Mouse (Mus musculus) neural tube, embryonic 12.5 days (tissue): ENCODE measurements around the gene Olfr1047. TPM values are rescaled to one million over a fixed set of nuclear protein-coding genes. Genes with fewer than 3 reads are reported as not detected.
"Not testable (repeated sequence)": the region's sequence is repeated elsewhere in the genome, so short reads cannot be mapped to it uniquely, and the experiment has no call there.

ENCODE experiments used
- ATAC-seq: fragments of 200-750 bp; cut with Nextera tagmentation; 2 replicates; pipeline ENCODE4 v1.8.0; 2017; ENCODE audit warnings: low read depth, mild to moderate bottlenecking, moderate TSS enrichment, moderate library complexity; ENCODE audit not compliant: low FRiP score
- H3K27ac ChIP-seq: fragments of 300-500 bp; sonication (generic); 2 replicates; pipeline ENCODE4 v1.5.1; 2016
- H3K27me3 ChIP-seq: fragments of 300-500 bp; sonication (generic); replicated peaks from 2 replicates; pipeline ENCODE4 v1.6.1; 2016; ENCODE audit warnings: mild to moderate bottlenecking
- H3K36me3 ChIP-seq: fragments of 300-500 bp; sonication (generic); 2 replicates; pipeline ENCODE4 v1.6.1; 2016; ENCODE audit warnings: mild to moderate bottlenecking
- H3K4me1 ChIP-seq: fragments of 300-500 bp; sonication (generic); 2 replicates; pipeline ENCODE4 v1.6.1; 2016
- H3K4me2 ChIP-seq: fragments of 300-500 bp; sonication (generic); replicated peaks from 2 replicates; pipeline ENCODE4 v1.6.1; 2016; ENCODE audit warnings: mild to moderate bottlenecking
- H3K4me3 ChIP-seq: fragments of 300-500 bp; sonication (generic); 2 replicates; pipeline ENCODE4 v1.5.1; 2016
- H3K9ac ChIP-seq: fragments of 300-500 bp; sonication (generic); 2 replicates; pipeline ENCODE4 v1.6.1; 2016; ENCODE audit warnings: mild to moderate bottlenecking
- H3K9me3 ChIP-seq: fragments of 300-500 bp; sonication (generic); 2 replicates; pipeline ENCODE4 v1.6.1; 2016; ENCODE audit warnings: mild to moderate bottlenecking
- WGBS: fragments of 180-500 bp; shearing (Covaris S2); methylation state at CpG from one replicate; pipeline ENCODE4 v1.1.7; 2016; 5-methylcytosine and 5-hydroxymethylcytosine counted together
- polyA plus RNA-seq: library from polyadenylated mRNA; unstranded; fragments of >200 nt; fragmentation: Nextera tagmentation; extraction: Ambion mirVana; gene quantifications from 2 replicates; pipeline ENCODE4 v1.2.1, GENCODE M21; 2016

Olfr1047 gene
- polyA plus RNA-seq, result not detected in 2 replicates

- H3K9ac ChIP-seq, result no peak within 1 kb of the TSS
- ATAC-seq, result no peak
- no peak within 1 kb of the TSS for H3K4me3 ChIP-seq
- WGBS, result 89% methylated on average over 1 of the region's 1 CpGs
- H3K4me1 ChIP-seq, result no peaks in the 10 kb centered on the region
- no peaks in the 10 kb centered on the region for H3K9me3 ChIP-seq
- no peak within 1 kb of the TSS for H3K4me2 ChIP-seq
- H3K27ac ChIP-seq, result no peak within 1 kb of the TSS
- no peaks in the 10 kb centered on the region for H3K27me3 ChIP-seq
- H3K36me3 ChIP-seq, result no peaks in the 10 kb centered on the region
These were observed at the start of gene Olfr1047 for GRCm38 (mm10) chr2:86231301-86231700. Gene Olfr1047, minus strand, starts transcription at chr2:86231401.

- not testable (repeated sequence) for H3K36me3 ChIP-seq, H3K4me2 ChIP-seq, H3K4me3 ChIP-seq, ATAC-seq, H3K27ac ChIP-seq, H3K9me3 ChIP-seq, H3K27me3 ChIP-seq, H3K9ac ChIP-seq, H3K4me1 ChIP-seq
These were observed 47.8 kb upstream of the Olfr1047 start, which contains the start of gene Olfr1051 for GRCm38 (mm10) chr2:86278988-86279387. Gene Olfr1051, minus strand, starts transcription at chr2:86279088.

- not testable (repeated sequence) for H3K36me3 ChIP-seq, H3K4me2 ChIP-seq, H3K4me1 ChIP-seq, ATAC-seq, H3K4me3 ChIP-seq, H3K27me3 ChIP-seq, H3K9ac ChIP-seq, H3K27ac ChIP-seq, H3K9me3 ChIP-seq
These were observed 27.0 kb upstream of the Olfr1047 start, which contains the start of gene Olfr1049 for GRCm38 (mm10) chr2:86258228-86258627. Gene Olfr1049, minus strand, starts transcription at chr2:86258328.

- Histone ChIP-seq H3K27ac (no peak within 1 kb of the TSS), H3K9me3 (no peaks in the 10 kb centered on the region), H3K36me3 (no peaks in the 10 kb centered on the region), H3K4me1 (no peaks in the 10 kb centered on the region), H3K4me2 (no peak within 1 kb of the TSS), H3K4me3 (no peak within 1 kb of the TSS), H3K9ac (no peak within 1 kb of the TSS), H3K27me3 (no peaks in the 10 kb centered on the region)
- ATAC-seq, result no peak
These were observed 9.0 kb upstream of the Olfr1047 start, which contains the start of gene Olfr1048 for GRCm38 (mm10) chr2:86240189-86240588. Gene Olfr1048, minus strand, starts transcription at chr2:86240289.

- H3K4me1 ChIP-seq, result no peaks in the 10 kb centered on the region
- no peaks in the 10 kb centered on the region for H3K27me3 ChIP-seq
- no peak within 1 kb of the TSS for H3K9ac ChIP-seq
- H3K27ac ChIP-seq, result no peak within 1 kb of the TSS
- no peaks in the 10 kb centered on the region for H3K36me3 ChIP-seq
- no peaks in the 10 kb centered on the region for H3K9me3 ChIP-seq
- WGBS, result 72% methylated on average over 2 of the region's 2 CpGs
- no peak within 1 kb of the TSS for H3K4me3 ChIP-seq
- ATAC-seq, result no peak
- no peak within 1 kb of the TSS for H3K4me2 ChIP-seq
These were observed 12.0 kb downstream of the Olfr1047 start, which contains the start of gene Olfr1046 for GRCm38 (mm10) chr2:86219214-86219613. Gene Olfr1046, minus strand, starts transcription at chr2:86219314.

- Histone ChIP-seq H3K27ac (no peak within 1 kb of the TSS), H3K9me3 (no peaks in the 10 kb centered on the region), H3K36me3 (no peaks in the 10 kb centered on the region), H3K4me2 (no peak within 1 kb of the TSS), H3K4me1 (no peaks in the 10 kb centered on the region), H3K9ac (no peak within 1 kb of the TSS), H3K27me3 (no peaks in the 10 kb centered on the region), H3K4me3 (no peak within 1 kb of the TSS)
- ATAC-seq, result no peak
These were observed 28.3 kb downstream of the Olfr1047 start, which contains the start of gene Olfr1045 for GRCm38 (mm10) chr2:86202909-86203308. Gene Olfr1045, minus strand, starts transcription at chr2:86203009.

GRCm38 (mm10) chr2:86195863-86196262 is 35.3 kb downstream of the Olfr1047 start:
- no peak overlapping the region for H3K4me2 ChIP-seq
- no peaks in the 10 kb centered on the region for H3K27me3 ChIP-seq
- no peaks in the 10 kb centered on the region for H3K36me3 ChIP-seq
- no peak for ATAC-seq
- WGBS, result 69% methylated on average over 1 of the region's 1 CpGs
- no peak overlapping the region for H3K9ac ChIP-seq
- no peaks in the 10 kb centered on the region for H3K4me1 ChIP-seq
- no peaks in the 10 kb centered on the region for H3K9me3 ChIP-seq
- H3K4me3 ChIP-seq, result no peak overlapping the region
- no peak overlapping the region for H3K27ac ChIP-seq

- no peaks in the 10 kb centered on the region for H3K36me3 ChIP-seq
- ATAC-seq, result no peak
- H3K4me3 ChIP-seq, result no peak within 1 kb of the TSS
- no peaks in the 10 kb centered on the region for H3K9me3 ChIP-seq
- no peak within 1 kb of the TSS for H3K27ac ChIP-seq
- H3K4me1 ChIP-seq, result no peaks in the 10 kb centered on the region
- H3K27me3 ChIP-seq, result no peaks in the 10 kb centered on the region
- H3K4me2 ChIP-seq, result no peak within 1 kb of the TSS
- no peak within 1 kb of the TSS for H3K9ac ChIP-seq
These were observed 45.6 kb downstream of the Olfr1047 start, which contains the start of gene Olfr52 for GRCm38 (mm10) chr2:86185583-86185982. Gene Olfr52, minus strand, starts transcription at chr2:86185683.

- Histone ChIP-seq H3K4me1 (no peaks in the 10 kb centered on the region), H3K4me3 (no peak overlapping the region), H3K27ac (no peak overlapping the region), H3K27me3 (no peaks in the 10 kb centered on the region), H3K4me2 (no peak overlapping the region), H3K36me3 (no peaks in the 10 kb centered on the region), H3K9ac (no peak overlapping the region), H3K9me3 (no peaks in the 10 kb centered on the region)
- whole genome bisulfite sequencing, result 84% methylated on average over 3 of the region's 3 CpGs
- no peak for ATAC-seq
These were observed 51.3 kb downstream of the Olfr1047 start for GRCm38 (mm10) chr2:86179950-86180349.

- Histone ChIP-seq H3K9ac (no peak within 1 kb of the TSS), H3K4me3 (no peak within 1 kb of the TSS), H3K4me2 (no peak within 1 kb of the TSS), H3K27ac (no peak within 1 kb of the TSS), H3K36me3 (no peaks in the 10 kb centered on the region), H3K9me3 (no peaks in the 10 kb centered on the region), H3K27me3 (no peaks in the 10 kb centered on the region), H3K4me1 (no peaks in the 10 kb centered on the region)
- ATAC-seq, result no peak
These were observed 53.5 kb downstream of the Olfr1047 start, which contains the start of gene Olfr1044 for GRCm38 (mm10) chr2:86177720-86178119. Gene Olfr1044, minus strand, starts transcription at chr2:86177820.

Other genes starting within 250 kb of the Olfr1047 start
- gene Olfr1031, start 241.1 kb downstream of the Olfr1047 start, polyA plus RNA-seq, result not detected in 2 replicates
- not detected in 2 replicates for gene Olfr1032, start 225.9 kb downstream of the Olfr1047 start, polyA plus RNA-seq
- not detected in 2 replicates for gene Olfr1033, start 210.8 kb downstream of the Olfr1047 start, polyA plus RNA-seq
- gene Olfr1034, start 185.5 kb downstream of the Olfr1047 start, polyA plus RNA-seq, result not detected in 2 replicates
- gene Olfr1036, start 157.4 kb downstream of the Olfr1047 start, polyA plus RNA-seq, result not detected in 2 replicates
- not detected in 2 replicates for gene Olfr1037, start 144.0 kb downstream of the Olfr1047 start, polyA plus RNA-seq
- not detected in 2 replicates for gene Olfr1039, start 95.5 kb downstream of the Olfr1047 start, polyA plus RNA-seq
- not detected in 2 replicates for gene Olfr1040, start 84.7 kb downstream of the Olfr1047 start, polyA plus RNA-seq
- not detected in 2 replicates for gene Olfr1042, start 69.6 kb downstream of the Olfr1047 start, polyA plus RNA-seq
- not detected in 2 replicates for gene Olfr1043, start 63.9 kb downstream of the Olfr1047 start, polyA plus RNA-seq
- not detected in 2 replicates for gene Olfr1044, start 53.6 kb downstream of the Olfr1047 start, polyA plus RNA-seq
- gene Olfr52, start 45.7 kb downstream of the Olfr1047 start, polyA plus RNA-seq, result not detected in 2 replicates
- gene Olfr1045, start 28.4 kb downstream of the Olfr1047 start, polyA plus RNA-seq, result not detected in 2 replicates
- not detected in 2 replicates for gene Olfr1046, start 12.1 kb downstream of the Olfr1047 start, polyA plus RNA-seq
- gene Olfr1048, start 8.9 kb upstream of the Olfr1047 start, polyA plus RNA-seq, result not detected in 2 replicates
- not detected in 2 replicates for gene Olfr1049, start 26.9 kb upstream of the Olfr1047 start, polyA plus RNA-seq
- gene Olfr1051, start 47.7 kb upstream of the Olfr1047 start, polyA plus RNA-seq, result not detected in 2 replicates
- gene Olfr1052, start 61.1 kb upstream of the Olfr1047 start, polyA plus RNA-seq, result not detected in 2 replicates
- gene Olfr1053, start 83.9 kb upstream of the Olfr1047 start, polyA plus RNA-seq, result not detected in 2 replicates
- gene Olfr1054, start 104.0 kb upstream of the Olfr1047 start, polyA plus RNA-seq, result not detected in 2 replicates
- gene Olfr1055, start 118.9 kb upstream of the Olfr1047 start, polyA plus RNA-seq, result not detected in 2 replicates
- gene Olfr1056, start 131.1 kb upstream of the Olfr1047 start, polyA plus RNA-seq, result not detected in 2 replicates
- gene Olfr1057, start 147.0 kb upstream of the Olfr1047 start, polyA plus RNA-seq, result not detected in 2 replicates
- not detected in 2 replicates for gene Olfr1058, start 157.2 kb upstream of the Olfr1047 start, polyA plus RNA-seq
- gene Olfr1061, start 182.6 kb upstream of the Olfr1047 start, polyA plus RNA-seq, result not detected in 2 replicates
- gene Olfr1062, start 195.3 kb upstream of the Olfr1047 start, polyA plus RNA-seq, result not detected in 2 replicates
- gene Olfr1065, start 219.2 kb upstream of the Olfr1047 start, polyA plus RNA-seq, result not detected in 2 replicates
- gene Olfr1066, start 224.9 kb upstream of the Olfr1047 start, polyA plus RNA-seq, result not detected in 2 replicates